Mouse (Mus musculus) liver, adult 2 months (tissue): ENCODE measurements around the gene Dpy19l3.

Source experiments
- CTCF ChIP-seq: fragments of 200-500 bp; IDR thresholded peaks from 2 replicates; pipeline ENCODE4 v1.5.1; 2011; ENCODE audit warnings: low read depth, low read length, control low read depth
- POLR2A ChIP-seq: fragments of 200-500 bp; IDR thresholded peaks from 2 replicates; pipeline ENCODE4 v1.6.1; 2011; ENCODE audit warnings: low read length, control low read depth; ENCODE audit not compliant: insufficient read depth; ENCODE audit errors: extremely low read depth

DNA sequence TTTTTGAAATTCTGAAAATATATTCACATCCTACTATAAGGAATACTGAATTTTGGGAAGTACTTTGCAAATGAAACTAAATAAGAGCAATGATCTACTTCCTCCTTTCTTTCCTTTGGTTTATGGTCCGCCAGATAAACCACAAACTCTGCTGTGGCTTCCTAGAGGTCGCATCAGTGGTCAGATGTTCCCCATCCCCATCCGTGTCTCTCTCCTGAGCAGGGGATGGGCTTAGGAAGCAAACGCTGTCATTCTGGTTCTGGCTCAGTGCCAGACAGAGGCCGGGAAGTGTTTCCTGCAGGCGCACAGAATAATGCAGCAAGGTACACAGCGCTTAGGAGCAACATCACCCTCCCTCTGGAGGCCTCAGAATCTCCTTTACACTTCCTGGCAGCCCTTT, 41.9 kb upstream of the Dpy19l3 start:
- no peak for TF ChIP-seq CTCF
- TF ChIP-seq POLR2A, result no peak
